Comparison of ENCODE assay signal across 8 mouse cellular contexts in the genomic region with DNA sequence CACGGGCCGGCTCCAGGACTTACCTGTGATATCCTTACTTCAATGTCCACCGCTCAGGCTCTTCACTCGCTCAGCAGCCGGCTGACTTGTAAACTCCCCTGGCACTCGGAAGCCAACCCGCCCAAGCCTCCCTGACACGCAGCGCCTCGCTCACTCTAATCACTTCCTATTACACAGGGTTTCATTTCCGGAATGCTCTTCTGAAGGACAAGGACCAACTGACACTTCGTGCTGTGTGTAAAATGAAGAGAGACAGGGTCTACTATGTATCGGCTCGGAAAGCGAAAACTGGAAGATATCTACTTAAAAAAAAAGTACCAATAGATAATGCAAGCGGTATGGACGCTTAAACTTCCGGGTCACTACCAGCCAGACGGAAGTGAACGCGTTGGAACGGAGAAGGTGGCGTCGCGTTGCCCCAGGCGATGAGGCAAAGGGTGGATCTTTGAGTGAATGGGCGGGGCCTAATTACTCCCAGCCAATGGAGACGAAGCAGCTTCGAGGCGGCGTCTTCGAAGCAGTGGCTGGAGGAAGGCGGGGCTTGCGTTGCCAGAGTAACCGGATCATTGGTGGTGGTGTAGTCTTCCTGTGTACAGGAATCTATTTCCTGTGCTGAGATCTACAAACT. TPM values are rescaled to one million over a fixed set of nuclear protein-coding genes. Genes with fewer than 3 reads are reported as not detected.
DNase-seq lines count a peak whose midpoint lies in the region; ATAC-seq and TF ChIP-seq lines count a peak whose summit lies in the region.

Gene Blzf1, minus strand, starts transcription at position 366 of the 628 bp plus-strand sequence.

- H3K9ac ChIP-seq in lung, postnatal 0 days (replicated peaks; ENCODE audit: low read depth), result peak within 1 kb of the TSS; percentile 77

- no peaks in the 10 kb centered on the region for H3K27me3 ChIP-seq in hindbrain, embryonic 10.5 days (ENCODE audit: insufficient read depth, poor library complexity, severe bottlenecking)
- H3K27me3 ChIP-seq in lung, postnatal 0 days (replicated peaks; ENCODE audit: insufficient read depth, low read length), result no peaks in the 10 kb centered on the region

- TF ChIP-seq CTCF in lung, postnatal 0 days (IDR thresholded peaks at IDR 0.05), result no peak

- peak within 1 kb of the TSS; percentile 66 for H3K4me3 ChIP-seq in hindbrain, embryonic 10.5 days
- H3K4me3 ChIP-seq in lung, postnatal 0 days (ENCODE audit: low read depth, low read length), result peak within 1 kb of the TSS; percentile 68

- peak; percentile 99 for ATAC-seq in frontal cortex, adult (ENCODE audit: low TSS enrichment)
- ATAC-seq in lung, postnatal 0 days, result peak; percentile 99

- WGBS in hindbrain, embryonic 10.5 days, result under 1% methylated on average over 35 of the region's 35 CpGs
- WGBS in lung, postnatal 0 days, result under 1% methylated on average over 35 of the region's 35 CpGs

- peaks cover 18% of the 10 kb centered on the region for H3K4me1 ChIP-seq in hindbrain, embryonic 10.5 days (replicated peaks)
- H3K4me1 ChIP-seq in lung, postnatal 0 days (ENCODE audit: insufficient read depth, low read depth, low read length), result peaks cover 6% of the 10 kb centered on the region; the same call in 1 of the 2 replicates

- no peaks in the 10 kb centered on the region for H3K9me3 ChIP-seq in hindbrain, embryonic 10.5 days
- H3K9me3 ChIP-seq in lung, postnatal 0 days (ENCODE audit: low read length), result no peaks in the 10 kb centered on the region

- peaks cover 29% of the 10 kb centered on the region for H3K36me3 ChIP-seq in hindbrain, embryonic 10.5 days
- H3K36me3 ChIP-seq in lung, postnatal 0 days (ENCODE audit: insufficient read depth, low read length), result no peaks in the 10 kb centered on the region

- DNase-seq in MN1 (ENCODE audit: low spot score), result peak; percentile 98
- DNase-seq in cerebellum, adult 9-10 months, result peak; percentile 97
- peak; percentile 99 for DNase-seq in hindbrain, embryonic 10.5 days (ENCODE audit: low spot score)
- peak; percentile 98 for DNase-seq in layer of hippocampus, adult 9-11 months
- peak; percentile 99 for DNase-seq in lung, postnatal 0 days (ENCODE audit: low spot score)
- DNase-seq in ovary, postnatal 14 days (ENCODE audit: low spot score), result peak; percentile 91
- peak; percentile 98 for DNase-seq in thymus, postnatal 14 days

- H3K27ac ChIP-seq in hindbrain, embryonic 10.5 days, result peak within 1 kb of the TSS; percentile 87
- H3K27ac ChIP-seq in lung, postnatal 0 days (ENCODE audit: low read length), result peak within 1 kb of the TSS; percentile 75

- H3K4me2 ChIP-seq in lung, postnatal 0 days (replicated peaks; ENCODE audit: low read depth, low read length), result peak within 1 kb of the TSS; percentile 85

- TF ChIP-seq EP300 in lung, postnatal 0 days (IDR thresholded peaks at IDR 0.05), result peak; percentile 36; the same call in 1 of the 2 replicates

RNA-seq across cellular contexts. Expression of gene Blzf1, which starts in this region (rescaled TPM):
- 26.2 and 26.4 TPM in 2 replicates for polyA plus RNA-seq in hindbrain, embryonic 10.5 days (2016; fragmentation: Nextera tagmentation; extraction: Ambion mirVana)
- 27.8 and 27.9 TPM in 2 replicates for polyA plus RNA-seq in lung, postnatal 0 days (2015; fragmentation: Nextera tagmentation; extraction: Ambion mirVana)

Comparison
In these comparisons a context has a peak if more than half of its experiments do, and no peak if none do; other contexts are left out.
1. Peak in every context shown above with its lines: DNase-seq, ATAC-seq, H3K4me3 ChIP-seq and H3K27ac ChIP-seq.